Mouse (Mus musculus) testis, adult 2 months (tissue): ENCODE results near the gene Sp2.

ENCODE experiments used
- CTCF ChIP-seq: fragments of 200-500 bp; IDR thresholded peaks from 2 replicates; pipeline ENCODE4 v1.5.1; 2012; ENCODE audit warnings: low read depth, mild to moderate bottlenecking, inconsistent platforms, low read length, moderate library complexity; ENCODE audit not compliant: control insufficient read depth, insufficient read depth, insufficient replicate concordance
- POLR2A ChIP-seq: fragments of 200-500 bp; IDR thresholded peaks from 2 replicates; pipeline ENCODE4 v1.6.1; 2012; ENCODE audit warnings: low read depth, mild to moderate bottlenecking, inconsistent platforms, low read length, moderate library complexity; ENCODE audit not compliant: control insufficient read depth

- TF ChIP-seq CTCF (peak; percentile 98), POLR2A (no peak)
These were observed 43.1 kb upstream of the Sp2 start for GRCm38 (mm10) chr11:97025721-97026344.
